Mouse (Mus musculus) hindbrain, embryonic 11.5 days (tissue): ENCODE measurements around the gene Tulp3. TPM values are rescaled to one million over a fixed set of nuclear protein-coding genes. Genes with fewer than 3 reads are reported as not detected.
A peak's percentile ranks its signal among the peaks of the same experiment; 100 is the strongest.

Source experiments
- ATAC-seq: fragments of 200-750 bp; cut with Nextera tagmentation; 2 replicates; pipeline ENCODE4 v1.8.0; 2017; ENCODE audit warnings: mild to moderate bottlenecking, moderate TSS enrichment, moderate library complexity; ENCODE audit not compliant: low FRiP score
- DNase-seq: peaks from one replicate; pipeline ENCODE4 v3.0.0-alpha.2; 2015; ENCODE audit warnings: low spot score
- H3K27ac ChIP-seq: fragments of 300-500 bp; sonication (generic); 2 replicates; pipeline ENCODE4 v1.5.1; 2014; ENCODE audit warnings: mild to moderate bottlenecking, low read depth, low read length
- H3K27me3 ChIP-seq: fragments of 300-500 bp; sonication (generic); 2 replicates; pipeline ENCODE4 v1.6.1; 2014; ENCODE audit warnings: mild to moderate bottlenecking, low read length, moderate library complexity, mixed read lengths; ENCODE audit not compliant: control insufficient read depth, insufficient read depth
- H3K36me3 ChIP-seq: fragments of 300-500 bp; sonication (generic); 2 replicates; pipeline ENCODE4 v1.6.1; 2014; ENCODE audit warnings: mild to moderate bottlenecking, low read length, moderate library complexity, mixed read lengths; ENCODE audit not compliant: control insufficient read depth, insufficient read depth
- H3K4me1 ChIP-seq: fragments of 300-500 bp; sonication (generic); replicated peaks from 2 replicates; pipeline ENCODE4 v1.6.1; 2014; ENCODE audit warnings: low read length, mixed read lengths; ENCODE audit not compliant: control insufficient read depth, insufficient read depth
- H3K4me2 ChIP-seq: fragments of 300-500 bp; sonication (generic); replicated peaks from 2 replicates; pipeline ENCODE4 v1.6.1; 2014; ENCODE audit warnings: mild to moderate bottlenecking, low read depth, low read length
- H3K4me3 ChIP-seq: fragments of 300-500 bp; sonication (generic); 2 replicates; pipeline ENCODE4 v1.5.1; 2014; ENCODE audit warnings: low read depth, low read length
- H3K9ac ChIP-seq: fragments of 300-500 bp; sonication (generic); 2 replicates; pipeline ENCODE4 v1.6.1; 2014; ENCODE audit warnings: low read depth, low read length
- H3K9me3 ChIP-seq: fragments of 300-500 bp; sonication (generic); 2 replicates; pipeline ENCODE4 v1.6.1; 2016; ENCODE audit warnings: low read length; ENCODE audit not compliant: control insufficient read depth
- WGBS: fragments of 180-500 bp; shearing (Covaris S2); extraction: QIAGEN DNeasy Blood & Tissue Kit; methylation state at CpG from one replicate; pipeline ENCODE4 v1.1.7; 2014; 5-methylcytosine and 5-hydroxymethylcytosine counted together
- polyA plus RNA-seq: library from polyadenylated mRNA; unstranded; fragments of >200 nt; fragmentation: Nextera tagmentation; extraction: Ambion mirVana; gene quantifications from 2 replicates; pipeline ENCODE4 v1.2.1, GENCODE M21; 2014

Gene Tulp3
- polyA plus RNA-seq, 1 experiment from 2014 or later = 23.4 TPM

DNA sequence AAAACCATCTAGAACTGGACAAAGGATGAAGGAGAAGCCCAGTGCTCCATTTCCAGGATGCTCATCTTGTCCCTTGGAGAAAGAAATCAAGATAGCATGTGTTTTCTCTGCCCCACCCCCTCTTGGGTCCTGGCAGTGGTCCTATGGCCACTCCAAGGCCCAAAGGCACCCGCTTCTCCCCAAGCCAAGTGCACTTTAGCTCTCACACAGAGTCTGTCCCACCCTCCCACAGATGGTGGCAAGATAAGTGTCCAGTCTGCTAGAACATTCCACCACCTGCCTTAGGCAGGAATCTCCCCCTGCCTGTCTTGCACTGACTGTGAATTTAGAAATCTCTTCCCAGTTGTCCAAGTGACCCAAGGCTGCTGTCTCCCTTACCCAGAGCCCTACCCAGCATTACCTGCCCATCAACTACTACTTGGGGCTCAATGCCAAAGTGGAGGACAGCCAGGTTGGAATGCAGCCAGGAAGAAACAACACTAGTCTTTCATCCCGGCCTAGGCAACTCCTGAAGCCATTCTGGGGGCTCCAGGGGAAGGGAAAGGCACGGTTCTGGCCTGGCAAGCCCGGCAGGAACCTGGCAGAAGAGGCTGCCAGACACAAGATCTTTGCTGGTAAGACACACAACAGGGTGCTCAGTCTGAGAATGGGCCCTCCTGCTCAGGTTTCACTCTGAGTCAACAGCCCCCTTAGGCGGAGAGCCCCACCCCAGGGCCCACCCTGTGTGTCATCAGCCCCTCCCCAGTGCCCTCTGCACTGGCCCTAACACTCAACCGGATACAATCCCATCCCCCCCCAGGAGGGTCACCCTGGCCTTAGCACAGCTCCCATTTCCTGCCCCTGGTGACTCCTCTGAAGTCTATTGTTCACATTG, 59.5 kb downstream of the Tulp3 start:
- no peak overlapping the region for H3K4me2 ChIP-seq
- 0 out of 2 replicates have a peak, but pooled peaks have one; percentile 26 for ATAC-seq
- H3K9me3 ChIP-seq = no peaks in the 10 kb centered on the region
- peaks cover 2% of the 10 kb centered on the region for H3K4me1 ChIP-seq
- DNase-seq = no peak
- peaks cover 22% of the 10 kb centered on the region for H3K27me3 ChIP-seq
- H3K36me3 ChIP-seq = no peaks in the 10 kb centered on the region
- no peak overlapping the region for H3K4me3 ChIP-seq
- no peak overlapping the region for H3K27ac ChIP-seq
- WGBS = 37% methylated on average over 6 of the region's 6 CpGs
- H3K9ac ChIP-seq = no peak overlapping the region

GRCm38 (mm10) chr6:128291284-128291683, 64.4 kb downstream of the Tulp3 start:
- 85% methylated on average over 5 of the region's 5 CpGs for WGBS
- H3K4me2 ChIP-seq = no peak overlapping the region
- H3K4me3 ChIP-seq = no peak overlapping the region
- no peak overlapping the region for H3K27ac ChIP-seq
- H3K9ac ChIP-seq = no peak overlapping the region
- H3K36me3 ChIP-seq = no peaks in the 10 kb centered on the region
- no peaks in the 10 kb centered on the region for H3K4me1 ChIP-seq
- H3K27me3 ChIP-seq = no peaks in the 10 kb centered on the region
- no peaks in the 10 kb centered on the region for H3K9me3 ChIP-seq
- ATAC-seq (no peak), DNase-seq (no peak)

- Histone ChIP-seq H3K9ac (no peak overlapping the region), H3K4me1 (no peaks in the 10 kb centered on the region), H3K9me3 (no peaks in the 10 kb centered on the region), H3K27me3 (no peaks in the 10 kb centered on the region), H3K4me2 (no peak overlapping the region), H3K27ac (no peak overlapping the region), H3K36me3 (no peaks in the 10 kb centered on the region), H3K4me3 (no peak overlapping the region)
- 82% methylated on average over 6 of the region's 6 CpGs for WGBS
- ATAC-seq = no peak
- no peak for DNase-seq
Observed at GRCm38 (mm10) chr6:128288681-128289080, 67.0 kb downstream of the Tulp3 start.

- H3K9ac ChIP-seq = no peak overlapping the region
Observed at GRCm38 (mm10) chr6:128285792-128286430, 69.7 kb downstream of the Tulp3 start.

GRCm38 (mm10) chr6:128282126-128282525, 73.5 kb downstream of the Tulp3 start:
- H3K9me3 ChIP-seq = no peaks in the 10 kb centered on the region
- no peaks in the 10 kb centered on the region for H3K27me3 ChIP-seq
- no peak overlapping the region for H3K4me2 ChIP-seq
- H3K4me1 ChIP-seq = no peaks in the 10 kb centered on the region; the same call in 1 of the 2 replicates
- DNase-seq (peak; percentile 61), ATAC-seq (peak; percentile 67; the same call in 1 of the 2 replicates)
- no peak overlapping the region for H3K27ac ChIP-seq
- no peaks in the 10 kb centered on the region for H3K36me3 ChIP-seq
- no peak overlapping the region for H3K9ac ChIP-seq
- H3K4me3 ChIP-seq = no peak overlapping the region
- WGBS = 27% methylated on average over 3 of the region's 3 CpGs

More at GRCm38 (mm10) chr6:128285792-128286430, 69.7 kb downstream of the Tulp3 start:
- Histone ChIP-seq H3K36me3 (no peaks in the 10 kb centered on the region), H3K9me3 (no peaks in the 10 kb centered on the region), H3K4me1 (no peaks in the 10 kb centered on the region; the same call in 1 of the 2 replicates), H3K4me3 (no peak overlapping the region), H3K27ac (no peak overlapping the region), H3K4me2 (peak overlapping the region; percentile 25), H3K27me3 (no peaks in the 10 kb centered on the region)
- DNase-seq (peak; percentile 59), ATAC-seq (peak; percentile 46; the same call in 1 of the 2 replicates)
- 15% methylated on average over 16 of the region's 16 CpGs for whole genome bisulfite sequencing

DNA sequence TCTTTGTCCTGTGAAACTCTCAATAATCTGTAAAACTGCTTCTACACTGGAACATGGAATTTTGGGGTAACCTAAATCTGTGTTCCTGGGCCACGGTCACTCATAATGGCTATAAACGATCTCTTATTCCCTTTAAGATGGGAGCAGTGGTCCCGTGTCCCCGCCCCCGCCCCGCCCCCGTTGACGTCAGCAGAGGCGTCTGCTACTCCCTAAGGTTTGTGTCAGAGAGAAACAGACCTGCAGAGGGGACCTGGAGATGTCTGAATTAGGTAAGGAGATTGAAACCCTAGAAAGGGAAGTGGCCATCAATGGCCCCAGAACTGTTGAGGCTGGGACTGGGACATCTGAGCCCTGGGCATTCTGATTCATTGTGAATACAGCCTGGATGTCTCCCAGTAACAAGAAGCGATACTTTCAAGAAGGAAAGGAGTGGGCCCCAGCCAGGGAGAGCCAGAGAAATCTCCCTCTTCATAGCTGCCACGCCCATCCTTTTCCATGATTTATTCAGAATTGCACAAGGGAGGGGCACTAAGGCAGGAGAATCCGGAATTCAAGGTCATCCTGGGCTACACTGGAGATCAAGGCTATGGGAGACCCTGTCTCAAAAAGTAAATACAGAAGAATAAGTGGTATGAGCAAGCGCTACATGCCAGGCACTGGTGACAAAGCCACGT, 75.0 kb downstream of the Tulp3 start:
- Histone ChIP-seq H3K36me3 (no peaks in the 10 kb centered on the region), H3K4me1 (no peaks in the 10 kb centered on the region; the same call in 1 of the 2 replicates), H3K9me3 (no peaks in the 10 kb centered on the region), H3K4me2 (no peak overlapping the region), H3K27ac (no peak overlapping the region), H3K27me3 (no peaks in the 10 kb centered on the region), H3K9ac (no peak overlapping the region), H3K4me3 (no peak overlapping the region)
- ATAC-seq (no peak), DNase-seq (no peak)
- 55% methylated on average over 14 of the region's 14 CpGs for WGBS

- Histone ChIP-seq H3K27me3 (no peaks in the 10 kb centered on the region), H3K36me3 (no peaks in the 10 kb centered on the region), H3K4me1 (no peaks in the 10 kb centered on the region; the same call in 1 of the 2 replicates), H3K4me2 (no peak overlapping the region), H3K9ac (no peak overlapping the region), H3K27ac (no peak overlapping the region), H3K4me3 (no peak overlapping the region), H3K9me3 (no peaks in the 10 kb centered on the region)
- no peak for ATAC-seq
- no peak for DNase-seq
- 53% methylated on average over 5 of the region's 5 CpGs for WGBS
Observed at GRCm38 (mm10) chr6:128279608-128280007, 76.0 kb downstream of the Tulp3 start.

DNA sequence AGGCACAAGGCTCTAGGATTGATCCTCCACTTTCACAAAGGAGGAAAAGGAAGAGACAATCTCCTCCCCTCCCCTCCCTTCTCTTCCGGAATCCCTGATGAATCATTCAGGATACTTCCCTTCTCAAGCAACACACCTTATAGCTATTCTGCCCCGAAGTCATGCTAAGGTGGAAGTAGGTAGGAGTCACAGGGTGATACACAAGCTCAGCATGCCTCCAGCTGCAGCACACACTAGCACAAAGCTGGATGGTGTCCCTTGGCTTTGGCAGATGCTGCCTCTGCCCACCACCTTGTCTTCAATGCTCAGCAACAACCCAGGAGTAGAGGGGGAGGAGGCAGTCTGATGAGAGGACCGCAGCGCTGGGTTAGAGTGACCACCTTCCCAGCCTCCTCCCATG, 76.6 kb downstream of the Tulp3 start:
- no peaks in the 10 kb centered on the region for H3K36me3 ChIP-seq
- no peaks in the 10 kb centered on the region for H3K9me3 ChIP-seq
- no peak overlapping the region for H3K4me2 ChIP-seq
- WGBS = 71% methylated on average over 4 of the region's 4 CpGs
- no peak for ATAC-seq
- H3K9ac ChIP-seq = no peak overlapping the region
- no peaks in the 10 kb centered on the region for H3K27me3 ChIP-seq
- no peak overlapping the region for H3K27ac ChIP-seq
- no peak for DNase-seq
- H3K4me3 ChIP-seq = no peak overlapping the region
- H3K4me1 ChIP-seq = no peaks in the 10 kb centered on the region; the same call in 1 of the 2 replicates
